Mouse (Mus musculus) forelimb bud, embryonic 11.5 days (tissue): ENCODE results near the gene Gm8797.
A peak's percentile ranks its signal among the peaks of the same experiment; 100 is the strongest.
"Not testable (repeated sequence)": the region's sequence is repeated elsewhere in the genome, so short reads cannot be mapped to it uniquely, and the experiment has no call there.

Experiments
- DNase-seq: peaks from one replicate; pipeline ENCODE4 v3.0.0-alpha.2; 2012; ENCODE audit warnings: low read depth, low spot score

Gene Gm8797

DNA sequence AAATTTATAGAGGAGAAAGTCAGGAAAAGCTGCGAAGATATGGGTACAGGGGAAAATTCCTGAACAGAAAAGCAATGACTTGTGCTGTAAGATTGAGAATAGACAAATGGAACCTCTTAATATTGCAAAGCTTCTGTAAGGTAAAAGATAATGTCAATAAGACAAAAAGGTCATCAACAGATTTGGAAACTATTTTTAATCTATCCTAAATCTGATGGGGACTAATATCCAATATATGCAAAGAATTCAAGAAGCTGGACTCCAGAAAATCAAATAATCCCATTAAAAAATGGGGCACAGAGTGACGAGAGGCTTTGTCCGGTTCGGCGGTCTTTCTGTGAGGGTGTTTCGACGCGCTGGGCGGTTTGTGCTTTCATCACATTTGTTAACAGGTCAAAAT is at the start of gene Gm8797:
Gene Gm8797 (plus strand): TSS at position 301 of the 400 bp plus-strand sequence.
- not testable (repeated sequence) for DNase-seq

- DNase-seq, result no peak
Measured at GRCm38 (mm10) chr3:5714481-5714880, 36.1 kb upstream of the Gm8797 start.

GRCm38 (mm10) chr3:5732931-5733330 is 17.7 kb upstream of the Gm8797 start:
- DNase-seq, result no peak

DNA sequence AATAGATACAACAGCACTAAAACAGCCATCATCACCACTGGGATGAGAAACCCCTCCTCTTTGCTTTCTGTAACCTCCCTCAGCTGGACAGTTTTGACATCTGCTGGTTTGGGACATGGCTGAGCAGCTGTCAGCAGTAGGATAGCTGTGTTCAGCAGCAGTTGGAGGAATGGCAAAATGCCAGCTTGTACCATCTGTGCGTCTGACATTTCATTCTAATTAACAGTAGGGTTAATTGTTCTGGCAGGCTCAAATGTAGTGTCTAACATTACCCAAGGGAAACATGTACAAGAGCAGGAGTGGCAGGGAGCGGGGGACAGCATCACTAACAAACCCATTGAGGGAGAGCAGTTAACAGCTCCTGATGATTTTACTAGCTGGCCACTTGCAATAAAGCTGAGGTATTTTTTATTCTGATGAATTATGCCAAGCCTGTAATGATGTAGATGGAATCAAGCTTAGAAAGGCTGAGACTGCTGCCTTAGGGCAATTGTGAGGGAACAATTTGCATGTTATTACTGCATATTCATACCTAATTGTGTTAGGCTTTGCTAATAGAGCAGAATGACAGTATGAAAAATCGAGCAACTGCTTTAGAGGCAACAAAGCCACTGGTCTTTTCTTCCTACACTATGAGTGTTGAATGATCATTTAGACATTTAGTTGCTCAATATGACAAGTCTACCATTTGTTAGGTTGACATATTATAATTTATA is 4.3 kb downstream of the Gm8797 start:
- DNase-seq, result peak; percentile 10

GRCm38 (mm10) chr3:5766256-5766655 is 15.7 kb downstream of the Gm8797 start:
- DNase-seq, result no peak

- DNase-seq, result no peak
Measured at GRCm38 (mm10) chr3:5776894-5777293, 26.3 kb downstream of the Gm8797 start.
